Mouse (Mus musculus) liver, embryonic 11.5 days (tissue): Measurements from ENCODE around the gene Cfap161. TPM values are rescaled to one million over a fixed set of nuclear protein-coding genes. Genes with fewer than 3 reads are reported as not detected.
A peak's percentile ranks its signal among the peaks of the same experiment; 100 is the strongest.

ENCODE experiments used
- ATAC-seq: fragments of 200-750 bp; cut with Nextera tagmentation; replicated peaks from 2 replicates; pipeline ENCODE4 v1.8.0; 2017; ENCODE audit warnings: moderate number of reproducible peaks, mild to moderate bottlenecking, moderate TSS enrichment, moderate library complexity; ENCODE audit not compliant: low FRiP score
- DNase-seq: peaks from one replicate; pipeline ENCODE4 v3.0.0-alpha.2; 2017; ENCODE audit warnings: low spot score
- H3K27ac ChIP-seq: fragments of 300-500 bp; sonication (generic); 2 replicates; pipeline ENCODE4 v1.5.1; 2014; ENCODE audit warnings: mild to moderate bottlenecking, low read depth, low read length, control low read depth
- H3K27me3 ChIP-seq: fragments of 300-500 bp; sonication (generic); replicated peaks from 2 replicates; pipeline ENCODE4 v1.6.1; 2014; ENCODE audit warnings: low read length, mixed read lengths; ENCODE audit not compliant: control insufficient read depth, insufficient read depth
- H3K36me3 ChIP-seq: fragments of 300-500 bp; sonication (generic); 2 replicates; pipeline ENCODE4 v1.6.1; 2014; ENCODE audit warnings: mild to moderate bottlenecking, low read length, moderate library complexity, mixed read lengths; ENCODE audit not compliant: control insufficient read depth, insufficient read depth
- H3K4me1 ChIP-seq: fragments of 300-500 bp; sonication (generic); replicated peaks from 2 replicates; pipeline ENCODE4 v1.6.1; 2014; ENCODE audit warnings: low read length, mixed read lengths; ENCODE audit not compliant: control insufficient read depth, insufficient read depth
- H3K4me2 ChIP-seq: fragments of 300-500 bp; sonication (generic); 2 replicates; pipeline ENCODE4 v1.6.1; 2014; ENCODE audit warnings: mild to moderate bottlenecking, control low read depth, moderate library complexity
- H3K4me3 ChIP-seq: fragments of 300-500 bp; sonication (generic); 2 replicates; pipeline ENCODE4 v1.5.1; 2014; ENCODE audit warnings: low read depth, low read length, control low read depth
- H3K9ac ChIP-seq: fragments of 300-500 bp; sonication (generic); 2 replicates; pipeline ENCODE4 v1.6.1; 2014; ENCODE audit warnings: low read depth, low read length, control low read depth
- H3K9me3 ChIP-seq: fragments of 300-500 bp; sonication (generic); 2 replicates; pipeline ENCODE4 v1.6.1; 2016; ENCODE audit warnings: low read length, inconsistent platforms, mixed read lengths; ENCODE audit not compliant: control insufficient read depth
- WGBS: fragments of 180-500 bp; shearing (Covaris S2); extraction: QIAGEN DNeasy Blood & Tissue Kit; methylation state at CpG from one replicate; pipeline ENCODE4 v1.1.7; 2014; 5-methylcytosine and 5-hydroxymethylcytosine counted together
- polyA plus RNA-seq: library from polyadenylated mRNA; unstranded; fragments of >200 nt; fragmentation: Nextera tagmentation; extraction: Ambion mirVana; gene quantifications from 2 replicates; pipeline ENCODE4 v1.2.1, GENCODE M21; 2014

Cfap161 gene
- not detected in 2 replicates for polyA plus RNA-seq

GRCm38 (mm10) chr7:83794705-83795104 is at the start of gene Cfap161:
Gene Cfap161, minus strand, starts transcription at chr7:83794880.
- H3K27ac ChIP-seq = no peak within 1 kb of the TSS
- DNase-seq = peak; percentile 75
- no peak within 1 kb of the TSS for H3K4me3 ChIP-seq
- no peaks in the 10 kb centered on the region for H3K9me3 ChIP-seq
- no peaks in the 10 kb centered on the region for H3K4me1 ChIP-seq
- no peak within 1 kb of the TSS for H3K9ac ChIP-seq
- H3K36me3 ChIP-seq = no peaks in the 10 kb centered on the region
- ATAC-seq = peak; percentile 80
- no peak within 1 kb of the TSS for H3K4me2 ChIP-seq
- no peaks in the 10 kb centered on the region for H3K27me3 ChIP-seq
- whole genome bisulfite sequencing = 8% methylated on average over 14 of the region's 14 CpGs

- no peaks in the 10 kb centered on the region for H3K27me3 ChIP-seq
Observed at GRCm38 (mm10) chr7:83842486-83843259, 48.0 kb upstream of the Cfap161 start.

GRCm38 (mm10) chr7:83840076-83840475 is 45.4 kb upstream of the Cfap161 start:
- Histone ChIP-seq H3K36me3 (no peaks in the 10 kb centered on the region), H3K4me1 (no peaks in the 10 kb centered on the region), H3K9ac (no peak overlapping the region), H3K4me3 (no peak overlapping the region), H3K9me3 (no peaks in the 10 kb centered on the region), H3K27ac (no peak overlapping the region), H3K4me2 (no peak overlapping the region), H3K27me3 (no peaks in the 10 kb centered on the region)
- DNase-seq (no peak), ATAC-seq (no peak)
- 70% methylated on average over 2 of the region's 2 CpGs for WGBS

More at GRCm38 (mm10) chr7:83842486-83843259, 48.0 kb upstream of the Cfap161 start:
- no peak overlapping the region for H3K27ac ChIP-seq
- H3K9ac ChIP-seq = no peak overlapping the region
- no peak overlapping the region for H3K4me2 ChIP-seq
- no peak for DNase-seq
- H3K36me3 ChIP-seq = no peaks in the 10 kb centered on the region
- peaks cover 6% of the 10 kb centered on the region; the same call in 1 of the 2 replicates for H3K4me1 ChIP-seq
- 45% methylated on average over 6 of the region's 6 CpGs for WGBS
- H3K9me3 ChIP-seq = no peaks in the 10 kb centered on the region
- H3K4me3 ChIP-seq = no peak overlapping the region
- ATAC-seq = no peak; the same call in 1 of the 2 replicates

- no peaks in the 10 kb centered on the region for H3K9me3 ChIP-seq
- H3K4me3 ChIP-seq = no peak overlapping the region
- no peak overlapping the region for H3K9ac ChIP-seq
- WGBS = 61% methylated on average over 5 of the region's 5 CpGs
- H3K27ac ChIP-seq = no peak overlapping the region
- H3K4me2 ChIP-seq = no peak overlapping the region
- no peaks in the 10 kb centered on the region for H3K36me3 ChIP-seq
- DNase-seq (no peak), ATAC-seq (no peak)
- H3K27me3 ChIP-seq = no peaks in the 10 kb centered on the region
- no peaks in the 10 kb centered on the region for H3K4me1 ChIP-seq
Observed at GRCm38 (mm10) chr7:83838525-83839224, 44.0 kb upstream of the Cfap161 start.

- no peak overlapping the region for H3K27ac ChIP-seq
Observed at GRCm38 (mm10) chr7:83829355-83829754, 34.7 kb upstream of the Cfap161 start.

GRCm38 (mm10) chr7:83827402-83828076 is 32.9 kb upstream of the Cfap161 start:
- no peak for DNase-seq
- no peaks in the 10 kb centered on the region for H3K4me1 ChIP-seq
- H3K27me3 ChIP-seq = no peaks in the 10 kb centered on the region
- 74% methylated on average over 10 of the region's 10 CpGs for WGBS
- H3K27ac ChIP-seq = no peak overlapping the region
- no peak overlapping the region for H3K9ac ChIP-seq
- H3K36me3 ChIP-seq = no peaks in the 10 kb centered on the region
- no peak overlapping the region for H3K4me2 ChIP-seq
- no peak overlapping the region for H3K4me3 ChIP-seq
- ATAC-seq = no peak
- no peaks in the 10 kb centered on the region for H3K9me3 ChIP-seq

More at GRCm38 (mm10) chr7:83829355-83829754, 34.7 kb upstream of the Cfap161 start:
- Histone ChIP-seq H3K9me3 (no peaks in the 10 kb centered on the region), H3K4me1 (no peaks in the 10 kb centered on the region), H3K9ac (no peak overlapping the region), H3K36me3 (no peaks in the 10 kb centered on the region), H3K27me3 (no peaks in the 10 kb centered on the region), H3K4me3 (no peak overlapping the region), H3K4me2 (no peak overlapping the region)
- DNase-seq (no peak), ATAC-seq (no peak)
- WGBS = 85% methylated on average over 7 of the region's 7 CpGs

GRCm38 (mm10) chr7:83826808-83827207 is 32.1 kb upstream of the Cfap161 start:
- no peak overlapping the region for H3K27ac ChIP-seq
- 65% methylated on average over 2 of the region's 2 CpGs for WGBS
- no peaks in the 10 kb centered on the region for H3K27me3 ChIP-seq
- H3K4me1 ChIP-seq = no peaks in the 10 kb centered on the region
- H3K9me3 ChIP-seq = no peaks in the 10 kb centered on the region
- ATAC-seq (no peak), DNase-seq (no peak)
- no peak overlapping the region for H3K9ac ChIP-seq
- no peak overlapping the region for H3K4me3 ChIP-seq
- H3K36me3 ChIP-seq = no peaks in the 10 kb centered on the region
- H3K4me2 ChIP-seq = no peak overlapping the region

GRCm38 (mm10) chr7:83821951-83822350 is 27.3 kb upstream of the Cfap161 start:
- Histone ChIP-seq H3K4me1 (no peaks in the 10 kb centered on the region), H3K36me3 (no peaks in the 10 kb centered on the region), H3K27ac (no peak overlapping the region), H3K27me3 (no peaks in the 10 kb centered on the region), H3K9ac (no peak overlapping the region), H3K4me3 (no peak overlapping the region), H3K9me3 (no peaks in the 10 kb centered on the region), H3K4me2 (no peak overlapping the region)
- ATAC-seq (no peak), DNase-seq (no peak)
- 87% methylated on average over 2 of the region's 2 CpGs for WGBS
